Mouse (Mus musculus) E14TG2a.4 (cell line): ENCODE measurements at regions not wholly inside any gene's neighbourhood (a gene's known extent, or its start where the extent isn't known, plus 50 kb on each side); places are given as distances from the start of the nearest gene placed in this dataset.
"Not testable (repeated sequence)": the region's sequence is repeated elsewhere in the genome, so short reads cannot be mapped to it uniquely, and the experiment has no call there.

ENCODE experiments used
- CTCF ChIP-seq: conservative IDR thresholded peaks from 2 replicates; pipeline ENCODE4 v1.5.1; 2014; ENCODE audit warnings: low read length
- NANOG ChIP-seq: IDR thresholded peaks from 2 replicates; pipeline ENCODE4 v1.6.1; 2014; ENCODE audit warnings: borderline replicate concordance, low read length, mixed read lengths
- POU5F1 ChIP-seq: IDR thresholded peaks from 2 replicates; pipeline ENCODE4 v1.6.1; 2014; ENCODE audit warnings: low read length, borderline replicate concordance

- not testable (repeated sequence) for TF ChIP-seq CTCF, NANOG, POU5F1
These were observed 671.4 kb downstream of the Dad1 start for GRCm38 (mm10) chr14:53582528-53582927.
